Mouse (Mus musculus) embryonic facial prominence, embryonic 12.5 days (tissue): ENCODE measurements around the gene Ap3d1. TPM values are rescaled to one million over a fixed set of nuclear protein-coding genes. Genes with fewer than 3 reads are reported as not detected.

Experiments used
- ATAC-seq: fragments of 200-750 bp; cut with Nextera tagmentation; 2 replicates; pipeline ENCODE4 v1.8.0; 2017; ENCODE audit not compliant: insufficient number of reproducible peaks, insufficient read depth, low FRiP score, low TSS enrichment
- H3K27ac ChIP-seq: fragments of 300-500 bp; sonication (generic); 2 replicates; pipeline ENCODE4 v1.5.1; 2016; ENCODE audit warnings: mild to moderate bottlenecking
- H3K27me3 ChIP-seq: fragments of 300-500 bp; sonication (generic); 2 replicates; pipeline ENCODE4 v1.6.1; 2016; ENCODE audit warnings: mild to moderate bottlenecking, moderate library complexity
- H3K36me3 ChIP-seq: fragments of 300-500 bp; sonication (generic); 2 replicates; pipeline ENCODE4 v1.6.1; 2016; ENCODE audit warnings: mild to moderate bottlenecking
- H3K4me1 ChIP-seq: fragments of 300-500 bp; sonication (generic); 2 replicates; pipeline ENCODE4 v1.6.1; 2016
- H3K4me2 ChIP-seq: fragments of 300-500 bp; sonication (generic); replicated peaks from 2 replicates; pipeline ENCODE4 v1.6.1; 2016; ENCODE audit warnings: mild to moderate bottlenecking, moderate library complexity
- H3K4me3 ChIP-seq: fragments of 300-500 bp; sonication (generic); 2 replicates; pipeline ENCODE4 v1.5.1; 2016; ENCODE audit warnings: mild to moderate bottlenecking
- H3K9ac ChIP-seq: fragments of 300-500 bp; sonication (generic); 2 replicates; pipeline ENCODE4 v1.6.1; 2016; ENCODE audit warnings: mild to moderate bottlenecking, moderate library complexity
- H3K9me3 ChIP-seq: fragments of 300-500 bp; sonication (generic); 2 replicates; pipeline ENCODE4 v1.6.1; 2016; ENCODE audit warnings: mild to moderate bottlenecking, moderate library complexity
- WGBS: fragments of 180-500 bp; shearing (Covaris S2); methylation state at CpG from one replicate; pipeline ENCODE4 v1.1.7; 2016; 5-methylcytosine and 5-hydroxymethylcytosine counted together
- polyA plus RNA-seq: library from polyadenylated mRNA; unstranded; fragments of >200 nt; fragmentation: Nextera tagmentation; extraction: Ambion mirVana; gene quantifications from 2 replicates; pipeline ENCODE4 v1.2.1, GENCODE M21; 2016

Ap3d1 gene
- polyA plus RNA-seq, 1 experiment from 2014 or later = 84.7 TPM

DNA sequence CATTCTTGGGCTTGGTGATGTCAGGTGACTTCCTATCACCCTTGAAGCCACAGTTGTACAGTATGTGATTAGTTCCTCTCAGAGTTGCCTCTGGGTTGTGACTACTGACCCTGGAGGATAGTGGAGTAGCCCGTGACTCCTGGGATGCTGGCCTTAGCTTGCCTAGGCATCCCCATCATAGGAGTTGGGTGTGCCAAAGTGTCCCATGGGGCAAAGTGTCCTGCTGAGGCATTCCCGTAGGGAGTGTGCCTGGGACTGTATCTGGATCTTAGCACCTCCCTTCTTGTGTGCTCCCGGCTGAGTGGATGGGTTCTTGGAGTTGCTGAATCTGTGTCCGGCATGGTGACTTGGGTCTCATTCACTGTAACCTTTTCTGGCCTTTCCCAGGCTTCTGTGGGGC lies 32.9 kb upstream of the Ap3d1 start:
- peaks cover 100% of the 10 kb centered on the region for H3K36me3 ChIP-seq
- H3K4me2 ChIP-seq = no peak overlapping the region
- 95% methylated on average over 4 of the region's 4 CpGs for WGBS
- no peak overlapping the region for H3K27ac ChIP-seq
- H3K9me3 ChIP-seq = no peaks in the 10 kb centered on the region
- peaks cover 6% of the 10 kb centered on the region; the same call in 1 of the 2 replicates for H3K4me1 ChIP-seq
- no peak overlapping the region for H3K9ac ChIP-seq
- no peak overlapping the region for H3K4me3 ChIP-seq
- H3K27me3 ChIP-seq = no peaks in the 10 kb centered on the region
- no peak for ATAC-seq

DNA sequence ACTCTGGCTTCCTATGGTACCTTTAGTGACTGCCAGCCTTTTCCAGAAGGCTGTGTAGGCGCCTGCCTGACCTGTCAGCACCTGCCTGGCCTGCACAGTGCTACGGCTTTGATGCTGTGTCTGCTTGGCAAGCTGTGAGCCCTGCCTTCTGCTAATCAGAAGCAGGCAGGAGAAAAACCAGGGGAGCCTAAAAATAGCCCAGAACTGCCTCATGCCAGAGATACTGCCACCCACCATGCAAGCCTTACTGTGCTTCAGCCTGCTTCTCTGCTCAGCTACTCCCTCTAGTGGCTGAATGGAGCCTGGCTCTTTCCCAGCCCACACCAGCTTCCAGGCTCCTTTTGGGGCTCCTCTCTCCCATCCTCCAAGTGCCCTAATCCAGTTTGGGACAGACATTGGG lies 32.5 kb upstream of the Ap3d1 start:
- 48% methylated on average over 2 of the region's 2 CpGs for WGBS
- no peak overlapping the region for H3K4me2 ChIP-seq

DNA sequence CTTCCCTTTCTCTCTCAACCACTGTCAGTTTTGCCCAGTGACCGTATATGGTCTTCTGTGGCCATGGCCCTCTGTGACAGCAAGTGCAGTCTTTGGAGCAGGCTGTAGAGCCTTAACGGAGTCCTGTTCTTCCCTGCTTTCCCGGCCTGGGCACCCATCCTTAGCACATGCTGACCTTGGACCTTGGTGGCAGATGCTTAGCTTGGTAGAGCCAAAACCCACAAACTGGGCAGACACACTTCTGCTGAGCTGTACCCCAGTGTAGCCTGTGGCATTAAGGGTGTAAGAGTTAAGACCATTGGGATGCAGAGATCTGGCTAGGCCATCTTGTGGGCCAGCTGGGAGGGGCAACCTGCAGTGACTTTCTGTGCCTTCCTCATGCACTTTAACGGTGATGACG lies 31.8 kb upstream of the Ap3d1 start:
- H3K27me3 ChIP-seq = no peaks in the 10 kb centered on the region
- H3K9me3 ChIP-seq = no peaks in the 10 kb centered on the region
- peak overlapping the region; percentile 18; the same call in 1 of the 2 replicates for H3K27ac ChIP-seq
- 79% methylated on average over 5 of the region's 5 CpGs for WGBS
- no peak for ATAC-seq
- H3K4me1 ChIP-seq = peaks cover 6% of the 10 kb centered on the region; the same call in 1 of the 2 replicates
- H3K4me2 ChIP-seq = no peak overlapping the region
- no peak overlapping the region for H3K9ac ChIP-seq
- peaks cover 98% of the 10 kb centered on the region for H3K36me3 ChIP-seq
- H3K4me3 ChIP-seq = no peak overlapping the region

More for the DNA sequence above, 32.5 kb upstream of the Ap3d1 start:
- H3K27me3 ChIP-seq = no peaks in the 10 kb centered on the region
- H3K27ac ChIP-seq = peak overlapping the region; percentile 18
- peaks cover 6% of the 10 kb centered on the region; the same call in 1 of the 2 replicates for H3K4me1 ChIP-seq
- H3K4me3 ChIP-seq = no peak overlapping the region
- peak; percentile 44; the same call in 1 of the 2 replicates for ATAC-seq
- H3K36me3 ChIP-seq = peaks cover 100% of the 10 kb centered on the region
- H3K9ac ChIP-seq = no peak overlapping the region
- H3K9me3 ChIP-seq = no peaks in the 10 kb centered on the region

DNA sequence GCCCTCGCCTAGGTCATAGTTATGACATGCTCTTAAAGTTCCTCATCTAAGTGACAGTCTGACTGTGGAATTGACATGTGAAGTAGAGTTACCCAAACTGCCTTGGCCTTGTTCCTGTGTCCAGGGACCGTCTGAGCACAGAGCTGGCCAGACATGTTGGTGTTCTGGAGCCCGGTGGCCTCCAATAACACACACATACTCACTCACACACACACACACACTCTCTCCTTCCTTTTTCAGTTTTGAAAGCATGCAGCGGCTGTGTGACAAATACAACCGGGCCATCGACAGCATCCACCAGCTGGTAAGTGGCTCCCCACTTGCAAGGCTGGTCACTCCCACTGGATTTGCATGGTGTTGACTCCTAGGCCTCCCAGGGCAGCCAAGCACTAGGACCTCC lies 26.3 kb upstream of the Ap3d1 start:
- ATAC-seq = no peak
- WGBS = 90% methylated on average over 6 of the region's 6 CpGs
- peaks cover 86% of the 10 kb centered on the region for H3K36me3 ChIP-seq

DNA sequence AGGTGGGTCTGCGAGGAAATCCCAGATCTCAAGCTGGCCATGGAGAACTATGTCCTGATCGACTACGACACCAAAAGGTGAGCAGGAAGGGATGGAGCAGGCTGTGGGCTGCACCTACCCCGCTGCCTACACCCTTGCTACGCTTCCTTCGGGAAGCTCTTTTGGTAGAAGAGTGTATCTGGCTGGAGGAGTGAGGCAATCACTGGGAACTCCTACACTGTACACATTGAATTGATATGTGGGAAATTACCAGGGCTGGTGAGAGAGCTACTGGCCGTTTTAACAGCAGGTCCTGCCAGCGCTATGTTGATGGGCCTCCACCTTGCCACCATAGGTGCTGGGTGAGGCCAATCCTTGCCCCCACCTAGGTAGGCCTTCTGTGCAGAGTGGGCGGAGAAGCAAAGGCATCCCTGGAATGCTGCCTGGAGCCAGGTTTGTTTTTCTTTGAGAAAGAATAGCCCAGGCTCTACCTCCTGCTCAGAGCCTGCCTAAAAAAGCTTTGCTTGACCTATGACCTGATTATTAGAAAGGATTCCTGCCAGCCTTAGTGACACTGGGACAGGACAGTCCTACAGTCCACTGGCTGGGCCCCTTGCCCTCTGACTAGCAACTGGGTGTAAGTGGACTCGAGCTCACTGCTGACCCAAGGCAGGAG lies 24.2 kb upstream of the Ap3d1 start:
- no peak overlapping the region for H3K4me3 ChIP-seq
- peaks cover 65% of the 10 kb centered on the region for H3K36me3 ChIP-seq
- no peaks in the 10 kb centered on the region for H3K27me3 ChIP-seq
- no peak for ATAC-seq
- no peaks in the 10 kb centered on the region for H3K9me3 ChIP-seq
- no peak overlapping the region for H3K27ac ChIP-seq
- no peak overlapping the region for H3K4me2 ChIP-seq
- no peak overlapping the region for H3K9ac ChIP-seq
- WGBS = 67% methylated on average over 10 of the region's 10 CpGs
- H3K4me1 ChIP-seq = no peaks in the 10 kb centered on the region

More for the DNA sequence above, 26.3 kb upstream of the Ap3d1 start:
- Histone ChIP-seq H3K27me3 (no peaks in the 10 kb centered on the region), H3K27ac (no peak overlapping the region), H3K4me2 (no peak overlapping the region), H3K9me3 (no peaks in the 10 kb centered on the region), H3K9ac (no peak overlapping the region), H3K4me1 (no peaks in the 10 kb centered on the region), H3K4me3 (no peak overlapping the region)

DNA sequence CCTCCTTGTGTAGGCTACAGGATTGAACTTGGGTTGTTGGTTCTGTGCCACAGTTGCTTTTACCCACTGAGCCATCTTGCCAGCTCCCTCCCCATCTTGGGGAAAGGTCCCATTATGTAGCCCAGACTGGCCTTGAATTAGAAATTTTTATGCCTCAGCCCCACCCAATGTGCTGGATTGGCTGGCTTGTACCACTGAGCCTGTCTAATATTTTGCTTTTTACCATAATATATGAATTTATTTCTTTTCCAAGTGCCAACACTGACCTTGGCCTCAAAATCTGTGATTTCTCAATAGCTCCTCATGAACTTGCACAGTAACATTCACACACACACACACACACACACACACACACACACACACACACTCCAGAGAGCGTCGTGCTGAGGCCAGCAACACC lies 23.7 kb upstream of the Ap3d1 start:
- no peak for ATAC-seq
- H3K27me3 ChIP-seq = no peaks in the 10 kb centered on the region
- no peak overlapping the region for H3K4me2 ChIP-seq
- 77% methylated on average over 2 of the region's 2 CpGs for WGBS
- H3K27ac ChIP-seq = no peak overlapping the region
- peaks cover 4% of the 10 kb centered on the region; the same call in 1 of the 2 replicates for H3K4me1 ChIP-seq
- no peak overlapping the region for H3K9ac ChIP-seq
- H3K4me3 ChIP-seq = no peak overlapping the region
- H3K36me3 ChIP-seq = peaks cover 59% of the 10 kb centered on the region
- no peaks in the 10 kb centered on the region for H3K9me3 ChIP-seq

DNA sequence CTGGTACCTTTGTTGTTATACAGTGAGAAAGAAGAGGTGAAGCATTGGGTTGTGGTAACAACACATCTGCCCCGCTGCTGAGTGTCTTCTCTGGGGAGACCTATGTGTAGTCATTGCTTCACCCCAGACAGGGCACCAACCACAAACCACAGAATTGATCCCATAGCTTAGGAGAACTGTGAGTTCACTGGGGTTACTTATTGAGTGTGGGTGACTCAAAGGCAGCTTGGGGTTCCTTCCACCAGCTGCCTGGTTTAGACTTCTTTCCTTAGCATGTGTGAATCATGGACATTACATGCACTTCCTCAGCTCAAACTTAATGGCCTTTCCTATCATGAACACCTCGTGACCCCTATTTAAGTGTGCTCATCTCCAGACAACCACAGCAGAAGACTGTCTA lies 21.4 kb upstream of the Ap3d1 start:
- Histone ChIP-seq H3K27ac (no peak overlapping the region), H3K4me1 (peaks cover 13% of the 10 kb centered on the region; the same call in 1 of the 2 replicates), H3K4me3 (no peak overlapping the region), H3K4me2 (no peak overlapping the region), H3K36me3 (peaks cover 39% of the 10 kb centered on the region), H3K9ac (no peak overlapping the region), H3K9me3 (no peaks in the 10 kb centered on the region), H3K27me3 (no peaks in the 10 kb centered on the region)
- no peak for ATAC-seq
- 93% methylated on average over 2 of the region's 2 CpGs for WGBS

DNA sequence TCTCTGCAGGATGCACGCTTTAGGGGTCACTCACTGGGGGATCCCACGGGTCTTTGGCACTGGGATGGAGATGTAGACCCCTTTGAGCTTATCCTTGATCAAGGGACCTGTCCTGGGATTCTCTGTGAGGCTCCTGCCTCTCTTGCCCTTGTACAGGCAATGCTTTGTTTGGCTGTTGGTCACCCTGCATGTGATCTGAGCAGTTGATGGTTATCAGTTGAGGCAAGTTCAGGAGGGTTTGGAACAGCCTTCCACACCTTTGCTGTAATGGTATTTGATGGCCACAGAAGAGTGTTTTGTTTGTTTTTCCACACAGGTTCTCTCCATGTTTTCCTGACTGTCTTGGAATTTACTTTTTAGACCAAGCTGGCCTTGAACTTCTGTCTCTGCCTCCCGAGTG lies 19.8 kb upstream of the Ap3d1 start:
- 75% methylated on average over 3 of the region's 3 CpGs for WGBS
- H3K27me3 ChIP-seq = no peaks in the 10 kb centered on the region
- no peak overlapping the region for H3K27ac ChIP-seq
- no peak overlapping the region for H3K4me2 ChIP-seq
- H3K4me3 ChIP-seq = no peak overlapping the region
- H3K36me3 ChIP-seq = peaks cover 24% of the 10 kb centered on the region
- H3K9me3 ChIP-seq = no peaks in the 10 kb centered on the region
- H3K4me1 ChIP-seq = peaks cover 28% of the 10 kb centered on the region
- H3K9ac ChIP-seq = no peak overlapping the region
- no peak for ATAC-seq

DNA sequence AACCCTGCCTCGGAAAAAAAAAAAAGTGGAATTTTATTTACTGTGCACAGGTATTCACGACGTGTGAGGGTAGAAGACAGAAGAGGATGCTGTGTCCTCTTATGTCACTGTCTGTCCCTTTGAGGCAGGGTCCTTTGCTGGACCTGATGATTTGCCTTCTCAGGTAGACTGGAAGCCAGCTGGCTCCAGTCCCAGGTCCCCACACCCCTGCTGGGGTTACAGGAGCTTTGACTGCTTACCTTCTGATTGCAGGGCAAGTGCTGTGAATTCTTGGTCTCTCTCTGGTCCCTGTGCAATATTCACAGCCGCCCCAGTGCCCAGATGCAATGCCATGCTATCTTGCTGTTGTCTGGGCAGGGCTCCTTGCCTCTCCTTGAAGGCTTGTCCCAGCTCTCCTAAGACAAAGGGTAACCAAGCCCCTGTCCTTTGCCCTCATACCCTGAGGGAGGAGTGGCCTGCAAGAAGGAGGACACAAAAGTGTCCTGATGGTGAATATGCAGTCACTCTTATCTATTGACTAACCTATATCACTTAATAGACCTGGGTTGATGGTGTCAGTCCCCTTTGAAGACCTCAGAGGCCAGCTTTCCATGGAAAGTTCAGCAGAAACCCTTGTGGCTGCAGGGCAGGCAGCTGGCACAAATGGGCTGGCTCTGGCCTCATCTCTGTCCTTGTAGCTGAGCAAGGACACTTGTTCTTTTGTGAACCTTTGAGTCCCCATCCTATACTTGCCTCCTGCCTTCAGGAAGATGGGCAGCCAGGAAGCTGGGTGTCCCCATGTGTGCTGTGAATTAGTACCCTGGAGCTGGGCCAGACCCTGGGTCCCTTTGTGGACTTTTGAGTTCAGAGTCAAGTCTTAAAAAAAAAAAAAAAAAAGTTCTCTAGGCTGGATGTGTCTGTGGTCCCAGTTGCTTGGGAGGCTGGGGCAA lies 18.8 kb upstream of the Ap3d1 start:
- H3K27me3 ChIP-seq = no peaks in the 10 kb centered on the region
- no peak overlapping the region for H3K27ac ChIP-seq
- no peak overlapping the region for H3K4me2 ChIP-seq
- H3K36me3 ChIP-seq = peaks cover 15% of the 10 kb centered on the region
- peaks cover 37% of the 10 kb centered on the region for H3K4me1 ChIP-seq
- no peak overlapping the region for H3K9ac ChIP-seq
- 87% methylated on average over 4 of the region's 4 CpGs for WGBS
- no peak for ATAC-seq
- H3K9me3 ChIP-seq = no peaks in the 10 kb centered on the region
- H3K4me3 ChIP-seq = no peak overlapping the region

DNA sequence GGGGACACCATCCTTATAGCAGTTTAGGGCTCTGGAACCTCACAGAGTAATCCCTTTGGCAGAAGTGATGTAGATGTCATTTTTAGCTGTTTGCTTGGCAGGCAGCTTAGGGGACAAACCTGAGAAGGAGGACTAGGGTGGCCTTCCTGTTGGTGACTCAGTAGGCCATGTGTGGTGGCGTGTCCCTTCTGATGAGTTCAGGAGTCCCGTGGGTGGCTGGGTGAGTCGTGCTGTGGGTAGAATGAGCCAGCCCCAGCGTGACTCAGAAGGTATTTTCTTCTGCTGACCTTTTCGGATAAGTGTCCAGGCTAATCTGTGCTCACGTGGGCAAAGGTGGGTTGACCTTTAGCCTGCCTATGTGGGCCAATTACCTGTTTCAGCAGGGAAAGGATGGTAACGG lies 16.6 kb upstream of the Ap3d1 start:
- 85% methylated on average over 7 of the region's 7 CpGs for WGBS
- no peaks in the 10 kb centered on the region for H3K9me3 ChIP-seq

DNA sequence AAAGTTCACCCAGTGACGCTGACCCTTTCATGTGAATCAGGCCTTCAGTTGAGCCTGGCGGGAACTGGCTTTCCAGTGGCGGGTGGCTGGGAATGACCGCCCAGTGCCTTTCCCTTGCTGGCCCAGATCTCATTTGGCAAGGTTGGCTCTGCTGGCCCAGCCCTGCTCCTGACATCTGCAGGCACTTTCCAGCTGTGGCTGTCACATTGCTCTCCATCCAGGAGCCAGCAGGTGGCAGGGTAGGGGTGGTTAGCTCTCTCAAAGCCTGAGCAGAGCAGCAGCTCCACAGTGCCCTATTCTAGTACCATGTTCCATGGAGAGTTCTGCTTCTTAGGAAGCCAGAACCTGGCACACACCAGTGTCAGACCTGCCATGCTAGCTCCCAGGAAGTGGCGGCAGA lies 15.7 kb upstream of the Ap3d1 start:
- H3K4me1 ChIP-seq = peaks cover 38% of the 10 kb centered on the region
- no peak overlapping the region for H3K4me2 ChIP-seq
- H3K36me3 ChIP-seq = no peaks in the 10 kb centered on the region
- no peak for ATAC-seq
- no peaks in the 10 kb centered on the region for H3K27me3 ChIP-seq
- 34% methylated on average over 5 of the region's 5 CpGs for WGBS
- no peaks in the 10 kb centered on the region for H3K9me3 ChIP-seq
- 0 out of 2 replicates have a peak overlapping the region, but pooled peaks have one; percentile 98 for H3K4me3 ChIP-seq
- no peak overlapping the region for H3K9ac ChIP-seq
- no peak overlapping the region; the same call in 1 of the 2 replicates for H3K27ac ChIP-seq

More for the DNA sequence above, 16.6 kb upstream of the Ap3d1 start:
- no peak overlapping the region for H3K9ac ChIP-seq
- H3K36me3 ChIP-seq = no peaks in the 10 kb centered on the region
- no peak overlapping the region for H3K4me2 ChIP-seq
- H3K4me1 ChIP-seq = peaks cover 38% of the 10 kb centered on the region
- H3K4me3 ChIP-seq = no peak overlapping the region
- no peak for ATAC-seq
- H3K27ac ChIP-seq = no peak overlapping the region
- no peaks in the 10 kb centered on the region for H3K27me3 ChIP-seq

DNA sequence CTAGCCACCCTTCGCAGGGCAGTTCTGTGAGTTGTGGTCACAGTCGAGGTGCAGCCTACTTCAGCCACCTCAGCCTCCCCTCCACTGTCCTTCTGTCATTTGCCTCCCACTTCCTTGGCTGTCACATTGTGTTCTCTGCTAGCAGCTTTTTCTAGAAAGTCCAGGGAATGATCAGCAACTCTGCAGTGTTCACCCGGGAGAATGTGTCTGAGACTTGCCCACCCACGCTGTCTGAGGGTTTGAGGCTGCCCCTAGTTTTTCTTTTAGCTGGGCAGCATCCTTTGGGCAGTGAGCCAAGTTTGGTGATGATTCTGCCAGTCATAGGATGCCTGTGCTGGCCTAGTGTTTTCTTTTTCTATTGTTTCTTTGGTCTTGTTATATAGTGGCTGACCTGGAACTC lies 14.9 kb upstream of the Ap3d1 start:
- Histone ChIP-seq H3K36me3 (no peaks in the 10 kb centered on the region), H3K9me3 (no peaks in the 10 kb centered on the region), H3K4me2 (peak overlapping the region; percentile 98), H3K27me3 (no peaks in the 10 kb centered on the region), H3K9ac (no peak overlapping the region), H3K27ac (no peak overlapping the region), H3K4me1 (peaks cover 44% of the 10 kb centered on the region), H3K4me3 (0 out of 2 replicates have a peak overlapping the region, but pooled peaks have one; percentile 98)
- WGBS = 78% methylated on average over 4 of the region's 4 CpGs
- ATAC-seq = no peak
